21 mouse cellular contexts compared by ENCODE assay signal in the genomic region with DNA sequence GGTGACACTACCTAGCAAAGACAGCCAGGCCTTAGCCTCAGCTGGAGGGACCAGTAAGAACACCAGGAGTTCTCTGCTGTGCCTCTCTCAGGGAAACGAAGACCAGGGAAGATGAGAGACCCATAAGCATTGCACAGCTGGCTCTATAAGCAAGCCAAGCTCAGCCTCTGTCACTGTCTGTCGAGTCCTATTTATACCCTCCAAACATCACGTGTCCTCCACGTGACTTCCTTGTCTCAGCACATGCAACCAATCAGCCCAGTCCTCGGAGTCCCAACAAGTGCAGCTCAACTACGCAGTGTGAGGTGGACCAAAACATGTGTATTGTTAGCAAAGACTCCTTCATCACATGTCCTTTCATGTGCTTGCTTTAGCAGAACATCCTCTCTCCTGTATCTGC. TPM values are rescaled to one million over a fixed set of nuclear protein-coding genes. Genes with fewer than 3 reads are reported as not detected.
A peak's percentile ranks its signal among the peaks of the same experiment; 100 is the strongest.
DNase-seq lines count a peak whose midpoint lies in the region; ATAC-seq lines count a peak whose summit lies in the region.
"Had no signal": no experiment of that assay in that cellular context is flagged by ENCODE, and none has a peak within 500 bp of the region (broad histone marks: within the 10 kb centered on the region; RNA-seq: fewer than 3 reads in every experiment).

No protein-coding gene starts in this region.

- H3K27ac ChIP-seq in forebrain, embryonic 12.5 days, result no peak overlapping the region
- H3K27ac ChIP-seq: embryonic facial prominence, embryonic 10.5 days; embryonic facial prominence, embryonic 12.5 days had no signal

- H3K9ac ChIP-seq in forebrain, embryonic 12.5 days, result no peak overlapping the region
- H3K9ac ChIP-seq: embryonic facial prominence, embryonic 12.5 days had no signal

- H3K36me3 ChIP-seq in forebrain, embryonic 12.5 days (replicated peaks), result no peaks in the 10 kb centered on the region
- H3K36me3 ChIP-seq: embryonic facial prominence, embryonic 10.5 days; embryonic facial prominence, embryonic 12.5 days; G1E had no signal

- H3K4me2 ChIP-seq in forebrain, embryonic 12.5 days, result no peak overlapping the region
- H3K4me2 ChIP-seq: embryonic facial prominence, embryonic 12.5 days had no signal

- peak; percentile 42 for DNase-seq in heart, adult 11 months
- no peak for DNase-seq in heart, postnatal 25 days (ENCODE audit: low spot score)
- peak; percentile 29 for DNase-seq in right cerebral cortex, postnatal 14 days
- no peak for DNase-seq in right cerebral cortex, adult 2 months (ENCODE audit: low spot score in 2 of 2)
- peak; percentile 10 for DNase-seq in skeletal muscle tissue, adult 2 months (ENCODE audit: low read depth, low spot score)
- DNase-seq: adrenal gland, adult 8-10 months; adrenal gland, postnatal 14 days; adrenal gland, postnatal 36 days; cerebellum, adult 11-12 months; cerebellum, adult 2 months; cerebellum, adult 9-10 months; cerebellum, postnatal 10 days; cerebellum, postnatal 25 days had no signal

- no peak overlapping the region for H3K4me3 ChIP-seq in forebrain, embryonic 12.5 days (replicated peaks)
- H3K4me3 ChIP-seq: embryonic facial prominence, embryonic 10.5 days; embryonic facial prominence, embryonic 12.5 days had no signal

- no peaks in the 10 kb centered on the region for H3K9me3 ChIP-seq in forebrain, embryonic 12.5 days
- H3K9me3 ChIP-seq: embryonic facial prominence, embryonic 10.5 days; embryonic facial prominence, embryonic 12.5 days; G1E had no signal

- intact Hi-C loops in heart, postnatal 25 days (cut with DNase I), result no loop called here

- no peak for ATAC-seq in forebrain, embryonic 12.5 days (ENCODE audit: low FRiP score)
- ATAC-seq: activated CD4-positive, CD25-positive, alpha-beta regulatory T cell, adult 4 months; forebrain, embryonic 14.5 days; forebrain, embryonic 16.5 days; Patski had no signal

- H3K27me3 ChIP-seq in forebrain, embryonic 12.5 days, result no peaks in the 10 kb centered on the region
- H3K27me3 ChIP-seq: embryonic facial prominence, embryonic 12.5 days had no signal

- WGBS in forebrain, embryonic 12.5 days, result 94% methylated on average over 6 of the region's 6 CpGs

- H3K4me1 ChIP-seq in forebrain, embryonic 12.5 days, result peaks cover 9% of the 10 kb centered on the region
- H3K4me1 ChIP-seq: embryonic facial prominence, embryonic 12.5 days had no signal

RNA-seq across cellular contexts. Expression of gene D430041D05Rik, which starts 28.0 kb away (rescaled TPM):
- under 1 TPM; 0.03 TPM for total RNA-seq in heart, postnatal 25 days (2021)
- 4.2 and 4.5 TPM in 2 replicates for polyA plus RNA-seq in forebrain, embryonic 12.5 days (2016; fragmentation: Nextera tagmentation; extraction: Ambion mirVana)
- polyA plus RNA-seq: Patski had no signal

Comparison
In these comparisons a context has a peak if more than half of its experiments do, and no peak if none do; other contexts are left out.
1. DNase-seq: peak in heart, adult 11 months (single experiment), right cerebral cortex, postnatal 14 days (single experiment) and skeletal muscle tissue, adult 2 months (single experiment); none in heart, postnatal 25 days (single experiment) and right cerebral cortex, adult 2 months (0 of 2).